Mouse (Mus musculus) hindbrain, embryonic 11.5 days (tissue): ENCODE data around the gene Olfr18. TPM values are rescaled to one million over a fixed set of nuclear protein-coding genes. Genes with fewer than 3 reads are reported as not detected.
"Not testable (repeated sequence)": the region's sequence is repeated elsewhere in the genome, so short reads cannot be mapped to it uniquely, and the experiment has no call there.

Source experiments
- ATAC-seq: fragments of 200-750 bp; cut with Nextera tagmentation; 2 replicates; pipeline ENCODE4 v1.8.0; 2017; ENCODE audit warnings: mild to moderate bottlenecking, moderate TSS enrichment, moderate library complexity; ENCODE audit not compliant: low FRiP score
- DNase-seq: peaks from one replicate; pipeline ENCODE4 v3.0.0-alpha.2; 2015; ENCODE audit warnings: low spot score
- H3K27ac ChIP-seq: fragments of 300-500 bp; sonication (generic); 2 replicates; pipeline ENCODE4 v1.5.1; 2014; ENCODE audit warnings: mild to moderate bottlenecking, low read depth, low read length
- H3K27me3 ChIP-seq: fragments of 300-500 bp; sonication (generic); 2 replicates; pipeline ENCODE4 v1.6.1; 2014; ENCODE audit warnings: mild to moderate bottlenecking, low read length, moderate library complexity, mixed read lengths; ENCODE audit not compliant: control insufficient read depth, insufficient read depth
- H3K36me3 ChIP-seq: fragments of 300-500 bp; sonication (generic); 2 replicates; pipeline ENCODE4 v1.6.1; 2014; ENCODE audit warnings: mild to moderate bottlenecking, low read length, moderate library complexity, mixed read lengths; ENCODE audit not compliant: control insufficient read depth, insufficient read depth
- H3K4me1 ChIP-seq: fragments of 300-500 bp; sonication (generic); replicated peaks from 2 replicates; pipeline ENCODE4 v1.6.1; 2014; ENCODE audit warnings: low read length, mixed read lengths; ENCODE audit not compliant: control insufficient read depth, insufficient read depth
- H3K4me2 ChIP-seq: fragments of 300-500 bp; sonication (generic); replicated peaks from 2 replicates; pipeline ENCODE4 v1.6.1; 2014; ENCODE audit warnings: mild to moderate bottlenecking, low read depth, low read length
- H3K4me3 ChIP-seq: fragments of 300-500 bp; sonication (generic); 2 replicates; pipeline ENCODE4 v1.5.1; 2014; ENCODE audit warnings: low read depth, low read length
- H3K9ac ChIP-seq: fragments of 300-500 bp; sonication (generic); 2 replicates; pipeline ENCODE4 v1.6.1; 2014; ENCODE audit warnings: low read depth, low read length
- H3K9me3 ChIP-seq: fragments of 300-500 bp; sonication (generic); 2 replicates; pipeline ENCODE4 v1.6.1; 2016; ENCODE audit warnings: low read length; ENCODE audit not compliant: control insufficient read depth
- WGBS: fragments of 180-500 bp; shearing (Covaris S2); extraction: QIAGEN DNeasy Blood & Tissue Kit; methylation state at CpG from one replicate; pipeline ENCODE4 v1.1.7; 2014; 5-methylcytosine and 5-hydroxymethylcytosine counted together
- polyA plus RNA-seq: library from polyadenylated mRNA; unstranded; fragments of >200 nt; fragmentation: Nextera tagmentation; extraction: Ambion mirVana; gene quantifications from 2 replicates; pipeline ENCODE4 v1.2.1, GENCODE M21; 2014

The Olfr18 gene
- not detected in 2 replicates for polyA plus RNA-seq

- H3K27ac ChIP-seq = no peak within 1 kb of the TSS
- no peak within 1 kb of the TSS for H3K4me2 ChIP-seq
- no peaks in the 10 kb centered on the region for H3K36me3 ChIP-seq
- ATAC-seq (no peak), DNase-seq (no peak)
- no peaks in the 10 kb centered on the region for H3K4me1 ChIP-seq
- H3K9ac ChIP-seq = no peak within 1 kb of the TSS
- no peak within 1 kb of the TSS for H3K4me3 ChIP-seq
- H3K27me3 ChIP-seq = no peaks in the 10 kb centered on the region
- no peaks in the 10 kb centered on the region for H3K9me3 ChIP-seq
Observed at GRCm38 (mm10) chr9:20335994-20336393, at the start of gene Olfr18. Gene Olfr18, minus strand, starts transcription at chr9:20336094.

- Histone ChIP-seq H3K27me3 (no peaks in the 10 kb centered on the region), H3K9ac (peak overlapping the region; percentile 79), H3K4me1 (no peaks in the 10 kb centered on the region), H3K4me2 (peak overlapping the region; percentile 69), H3K36me3 (no peaks in the 10 kb centered on the region), H3K27ac (no peak overlapping the region), H3K9me3 (no peaks in the 10 kb centered on the region), H3K4me3 (peak overlapping the region; percentile 60)
- DNase-seq (no peak), ATAC-seq (peak; percentile 89)
- 22% methylated on average over 16 of the region's 16 CpGs for WGBS
Observed at GRCm38 (mm10) chr9:20385343-20385703, 49.4 kb upstream of the Olfr18 start.

DNA sequence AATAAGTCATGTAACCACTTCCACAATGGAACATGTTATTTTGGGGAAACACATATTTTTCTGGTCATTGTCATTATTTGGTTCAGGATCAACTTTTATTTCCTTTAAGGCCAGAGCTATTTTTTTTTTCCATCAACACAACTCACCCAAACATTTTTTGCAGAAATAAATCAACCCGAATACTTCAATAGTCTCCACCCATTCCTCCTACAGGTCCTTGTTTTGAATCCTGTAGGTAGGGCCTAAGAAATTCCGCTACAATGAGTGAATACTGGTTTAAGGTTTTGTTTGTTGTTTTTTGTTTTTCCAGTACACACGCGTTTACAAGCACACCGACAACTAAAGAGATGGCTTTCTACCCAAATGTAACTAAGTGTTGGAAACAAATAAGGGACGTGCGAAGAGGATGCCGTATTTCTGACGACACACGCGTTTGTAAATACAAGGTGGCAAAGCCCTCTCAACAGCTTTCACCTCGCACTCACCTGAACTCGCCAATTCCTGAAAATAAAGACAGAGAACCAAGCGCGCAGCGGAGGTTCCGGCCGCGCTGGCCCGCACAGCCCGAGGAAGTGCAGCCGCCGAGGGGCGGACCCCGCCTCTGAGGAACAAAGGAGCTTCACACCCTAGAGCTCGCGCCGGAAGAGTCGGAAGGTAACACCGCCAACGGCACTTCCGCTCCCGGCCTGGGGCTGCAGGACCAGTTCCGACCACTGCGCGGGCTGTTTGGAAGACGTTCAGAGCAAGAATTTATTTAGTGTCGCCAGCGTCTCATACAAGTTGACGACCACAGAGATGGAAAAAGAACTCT is 48.8 kb upstream of the Olfr18 start, which contains the start of gene Zfp560:
TSS of gene Zfp560 (minus strand) at position 646 of the 811 bp plus-strand sequence.
- Histone ChIP-seq H3K27me3 (no peaks in the 10 kb centered on the region), H3K9me3 (no peaks in the 10 kb centered on the region), H3K36me3 (no peaks in the 10 kb centered on the region), H3K27ac (no peak within 1 kb of the TSS), H3K4me3 (peak within 1 kb of the TSS; percentile 60), H3K9ac (peak within 1 kb of the TSS; percentile 79), H3K4me1 (no peaks in the 10 kb centered on the region), H3K4me2 (peak within 1 kb of the TSS; percentile 69)
- ATAC-seq (peak; percentile 100), DNase-seq (peak; percentile 96)
- 5% methylated on average over 40 of the region's 40 CpGs for WGBS

GRCm38 (mm10) chr9:20383659-20384058 is 47.8 kb upstream of the Olfr18 start:
- H3K4me2 ChIP-seq = no peak overlapping the region
- no peaks in the 10 kb centered on the region for H3K27me3 ChIP-seq
- no peaks in the 10 kb centered on the region for H3K36me3 ChIP-seq
- ATAC-seq (no peak), DNase-seq (no peak)
- no peak overlapping the region for H3K27ac ChIP-seq
- no peaks in the 10 kb centered on the region for H3K9me3 ChIP-seq
- H3K9ac ChIP-seq = no peak overlapping the region
- H3K4me1 ChIP-seq = no peaks in the 10 kb centered on the region
- WGBS = 89% methylated on average over 7 of the region's 7 CpGs
- no peak overlapping the region for H3K4me3 ChIP-seq

DNA sequence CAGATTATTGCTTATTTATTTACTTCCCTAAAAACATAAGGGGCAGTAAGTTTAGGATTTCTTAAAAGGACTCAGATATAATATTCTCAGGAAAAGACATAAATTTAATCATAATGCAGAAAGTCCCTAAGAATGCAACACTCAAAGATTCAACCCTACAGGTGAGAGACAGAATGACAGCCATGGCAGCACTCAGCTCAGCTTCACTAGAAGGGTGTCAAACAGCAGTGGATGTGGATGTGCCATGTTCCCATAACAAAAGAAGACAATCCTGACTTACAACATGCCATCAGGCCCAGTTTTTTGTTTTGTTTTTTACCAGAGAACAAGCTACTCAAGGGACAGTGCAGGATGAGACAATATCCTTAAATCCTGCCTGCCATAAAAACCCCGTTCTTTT is 38.8 kb upstream of the Olfr18 start:
- no peak overlapping the region for H3K4me3 ChIP-seq
- WGBS = 98% methylated on average over 1 of the region's 1 CpGs
- H3K4me1 ChIP-seq = no peaks in the 10 kb centered on the region
- H3K36me3 ChIP-seq = no peaks in the 10 kb centered on the region
- H3K9ac ChIP-seq = no peak overlapping the region
- no peaks in the 10 kb centered on the region for H3K9me3 ChIP-seq
- H3K4me2 ChIP-seq = no peak overlapping the region
- ATAC-seq = no peak
- no peak for DNase-seq
- no peaks in the 10 kb centered on the region for H3K27me3 ChIP-seq
- no peak overlapping the region for H3K27ac ChIP-seq

DNA sequence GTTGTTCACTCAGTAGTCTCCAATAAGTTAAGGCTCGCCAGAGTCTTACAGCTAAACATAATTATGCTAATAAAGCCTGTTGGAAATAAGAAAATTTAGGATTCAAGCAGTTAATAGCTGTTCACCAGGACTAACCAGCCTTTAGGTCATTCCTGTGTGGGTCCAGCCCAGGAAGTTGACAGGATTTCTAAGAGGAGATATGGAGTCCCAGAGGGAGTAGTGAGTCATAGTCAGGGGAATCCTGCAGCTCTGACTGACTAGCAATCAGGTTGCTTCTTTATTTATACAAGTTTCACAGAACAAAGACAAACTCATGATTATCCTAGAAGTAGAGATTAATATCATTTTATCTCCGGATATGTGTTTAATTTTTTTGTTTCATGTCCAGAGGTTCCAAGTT is 31.4 kb upstream of the Olfr18 start:
- ATAC-seq (no peak), DNase-seq (no peak)
- H3K27ac ChIP-seq = no peak overlapping the region
- no peaks in the 10 kb centered on the region for H3K36me3 ChIP-seq
- H3K4me3 ChIP-seq = no peak overlapping the region
- no peaks in the 10 kb centered on the region for H3K9me3 ChIP-seq
- no peak overlapping the region for H3K9ac ChIP-seq
- 86% methylated on average over 2 of the region's 2 CpGs for WGBS
- no peaks in the 10 kb centered on the region for H3K4me1 ChIP-seq
- H3K27me3 ChIP-seq = no peaks in the 10 kb centered on the region
- no peak overlapping the region for H3K4me2 ChIP-seq

DNA sequence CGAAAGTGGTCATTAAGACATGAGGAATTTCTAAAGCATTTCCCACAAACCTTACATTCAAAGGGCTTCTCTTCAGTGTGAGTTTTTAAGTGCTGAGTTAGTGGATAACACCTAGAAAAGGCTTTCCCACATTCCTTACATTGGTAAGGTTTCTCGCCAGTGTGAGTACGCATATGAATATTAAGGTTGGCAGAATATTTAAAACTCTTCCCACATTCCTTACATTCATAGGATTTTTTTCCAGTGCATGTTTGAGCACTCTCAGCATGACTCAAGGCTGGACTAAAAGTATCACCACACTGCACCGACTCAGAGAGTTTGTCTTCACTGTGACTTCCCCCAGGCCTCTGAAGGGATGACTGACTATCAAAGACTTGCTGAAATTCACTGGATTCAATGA is 12.6 kb upstream of the Olfr18 start:
- H3K9me3 ChIP-seq = no peaks in the 10 kb centered on the region

GRCm38 (mm10) chr9:20298232-20298631 is 37.7 kb downstream of the Olfr18 start, which contains the start of gene Olfr873:
Gene Olfr873, plus strand, starts transcription at chr9:20298532.
- H3K4me2 ChIP-seq = no peak within 1 kb of the TSS
- H3K36me3 ChIP-seq = no peaks in the 10 kb centered on the region
- ATAC-seq (no peak), DNase-seq (no peak)
- no peak within 1 kb of the TSS for H3K27ac ChIP-seq
- no peak within 1 kb of the TSS for H3K9ac ChIP-seq
- H3K9me3 ChIP-seq = no peaks in the 10 kb centered on the region
- H3K4me1 ChIP-seq = no peaks in the 10 kb centered on the region
- H3K4me3 ChIP-seq = no peak within 1 kb of the TSS
- no peaks in the 10 kb centered on the region for H3K27me3 ChIP-seq
- 86% methylated on average over 1 of the region's 1 CpGs for WGBS

More for the DNA sequence above, 12.6 kb upstream of the Olfr18 start:
- Histone ChIP-seq H3K9ac (no peak overlapping the region), H3K4me2 (no peak overlapping the region), H3K36me3 (peaks cover 9% of the 10 kb centered on the region), H3K4me1 (no peaks in the 10 kb centered on the region), H3K4me3 (no peak overlapping the region), H3K27me3 (no peaks in the 10 kb centered on the region), H3K27ac (no peak overlapping the region)
- ATAC-seq (no peak), DNase-seq (no peak)
- 90% methylated on average over 4 of the region's 4 CpGs for WGBS

GRCm38 (mm10) chr9:20295562-20295961 is 40.3 kb downstream of the Olfr18 start:
- not testable (repeated sequence) for H3K4me3 ChIP-seq, DNase-seq, H3K4me1 ChIP-seq, H3K9ac ChIP-seq, ATAC-seq, H3K27me3 ChIP-seq, H3K36me3 ChIP-seq, H3K27ac ChIP-seq, H3K4me2 ChIP-seq, H3K9me3 ChIP-seq
- 77% methylated on average over 5 of the region's 5 CpGs for WGBS
